Mouse (Mus musculus) heart, embryonic 11.5 days (tissue): Measurements from ENCODE around the gene Ei24. TPM values are rescaled to one million over a fixed set of nuclear protein-coding genes. Genes with fewer than 3 reads are reported as not detected.

ENCODE experiments used
- ATAC-seq: fragments of 200-750 bp; cut with Nextera tagmentation; replicated peaks from 2 replicates; pipeline ENCODE4 v1.8.0; 2017; ENCODE audit warnings: moderate library complexity; ENCODE audit not compliant: insufficient number of reproducible peaks, low FRiP score, low TSS enrichment
- H3K27ac ChIP-seq: fragments of 300-500 bp; sonication (generic); 2 replicates; pipeline ENCODE4 v1.5.1; 2014; ENCODE audit warnings: mild to moderate bottlenecking, low read depth, low read length
- H3K27me3 ChIP-seq: fragments of 300-500 bp; sonication (generic); 2 replicates; pipeline ENCODE4 v1.6.1; 2014; ENCODE audit warnings: mild to moderate bottlenecking, low read length, mixed read lengths; ENCODE audit not compliant: control insufficient read depth, insufficient read depth
- H3K36me3 ChIP-seq: fragments of 300-500 bp; sonication (generic); 2 replicates; pipeline ENCODE4 v1.6.1; 2014; ENCODE audit warnings: mild to moderate bottlenecking, low read length, moderate library complexity, mixed read lengths; ENCODE audit not compliant: control insufficient read depth, insufficient read depth
- H3K4me1 ChIP-seq: fragments of 300-500 bp; sonication (generic); 2 replicates; pipeline ENCODE4 v1.6.1; 2014; ENCODE audit warnings: low read length; ENCODE audit not compliant: control insufficient read depth, insufficient read depth
- H3K4me2 ChIP-seq: fragments of 300-500 bp; sonication (generic); 2 replicates; pipeline ENCODE4 v1.6.1; 2014; ENCODE audit warnings: mild to moderate bottlenecking, moderate library complexity
- H3K4me3 ChIP-seq: fragments of 300-500 bp; sonication (generic); 2 replicates; pipeline ENCODE4 v1.5.1; 2014; ENCODE audit warnings: low read depth, low read length
- H3K9ac ChIP-seq: fragments of 300-500 bp; sonication (generic); 2 replicates; pipeline ENCODE4 v1.6.1; 2014; ENCODE audit warnings: mild to moderate bottlenecking, low read depth, low read length, moderate library complexity
- H3K9me3 ChIP-seq: fragments of 300-500 bp; sonication (generic); replicated peaks from 2 replicates; pipeline ENCODE4 v1.6.1; 2016; ENCODE audit warnings: low read length; ENCODE audit not compliant: control insufficient read depth
- WGBS: fragments of 180-500 bp; shearing (Covaris S2); extraction: QIAGEN DNeasy Blood & Tissue Kit; methylation state at CpG from one replicate; pipeline ENCODE4 v1.1.7; 2014; ENCODE audit not compliant: insufficient replicate concordance; 5-methylcytosine and 5-hydroxymethylcytosine counted together
- polyA plus RNA-seq: library from polyadenylated mRNA; unstranded; fragments of >200 nt; fragmentation: Nextera tagmentation; extraction: Ambion mirVana; gene quantifications from 2 replicates; pipeline ENCODE4 v1.2.1, GENCODE M21; 2014

The Ei24 gene
- polyA plus RNA-seq, 1 experiment from 2014 or later: 38.2 TPM

GRCm38 (mm10) chr9:36802951-36803350 lies 5.8 kb upstream of the Ei24 start:
- Histone ChIP-seq H3K36me3 (no peaks in the 10 kb centered on the region), H3K9ac (no peak overlapping the region), H3K9me3 (no peaks in the 10 kb centered on the region), H3K27ac (no peak overlapping the region), H3K4me3 (no peak overlapping the region), H3K4me1 (no peaks in the 10 kb centered on the region), H3K4me2 (no peak overlapping the region), H3K27me3 (no peaks in the 10 kb centered on the region)
- WGBS: 79% methylated on average over 3 of the region's 3 CpGs
- ATAC-seq: no peak

- H3K4me3 ChIP-seq: no peak overlapping the region
- no peaks in the 10 kb centered on the region for H3K27me3 ChIP-seq
- H3K9ac ChIP-seq: no peak overlapping the region
- 75% methylated on average over 2 of the region's 2 CpGs for WGBS
- ATAC-seq: no peak
- no peak overlapping the region for H3K4me2 ChIP-seq
- H3K9me3 ChIP-seq: no peaks in the 10 kb centered on the region
- H3K36me3 ChIP-seq: no peaks in the 10 kb centered on the region
- no peak overlapping the region for H3K27ac ChIP-seq
- H3K4me1 ChIP-seq: no peaks in the 10 kb centered on the region
These were observed 4.8 kb upstream of the Ei24 start for GRCm38 (mm10) chr9:36801961-36802360.

GRCm38 (mm10) chr9:36796224-36796623 lies 969 bp downstream of the Ei24 start:
- Histone ChIP-seq H3K4me1 (peaks cover 4% of the 10 kb centered on the region; the same call in 1 of the 2 replicates), H3K36me3 (no peaks in the 10 kb centered on the region), H3K4me2 (peak overlapping the region; percentile 82), H3K27ac (no peak overlapping the region), H3K4me3 (peak overlapping the region; percentile 91), H3K27me3 (no peaks in the 10 kb centered on the region), H3K9ac (peak overlapping the region; percentile 91), H3K9me3 (no peaks in the 10 kb centered on the region)
- no peak for ATAC-seq
- WGBS: 24% methylated on average over 5 of the region's 5 CpGs

- WGBS: 86% methylated on average over 1 of the region's 1 CpGs
- H3K9ac ChIP-seq: no peak overlapping the region
- H3K4me3 ChIP-seq: no peak overlapping the region
- H3K27ac ChIP-seq: no peak overlapping the region
- no peaks in the 10 kb centered on the region for H3K36me3 ChIP-seq
- peaks cover 4% of the 10 kb centered on the region; the same call in 1 of the 2 replicates for H3K4me1 ChIP-seq
- ATAC-seq: no peak
- no peak overlapping the region for H3K4me2 ChIP-seq
- H3K27me3 ChIP-seq: no peaks in the 10 kb centered on the region
- H3K9me3 ChIP-seq: no peaks in the 10 kb centered on the region
These were observed 1.6 kb downstream of the Ei24 start for GRCm38 (mm10) chr9:36795556-36795955.

- Histone ChIP-seq H3K4me1 (peaks cover 4% of the 10 kb centered on the region; the same call in 1 of the 2 replicates), H3K4me3 (no peak overlapping the region), H3K27me3 (no peaks in the 10 kb centered on the region), H3K4me2 (no peak overlapping the region), H3K27ac (no peak overlapping the region), H3K36me3 (no peaks in the 10 kb centered on the region), H3K9ac (no peak overlapping the region), H3K9me3 (no peaks in the 10 kb centered on the region)
- 84% methylated on average over 2 of the region's 2 CpGs for WGBS
- ATAC-seq: no peak
These were observed 2.7 kb downstream of the Ei24 start for GRCm38 (mm10) chr9:36794487-36794886.

- ATAC-seq: no peak
- Histone ChIP-seq H3K27me3 (no peaks in the 10 kb centered on the region), H3K4me2 (no peak overlapping the region), H3K36me3 (peaks cover 11% of the 10 kb centered on the region), H3K27ac (no peak overlapping the region), H3K4me1 (peaks cover 4% of the 10 kb centered on the region; the same call in 1 of the 2 replicates), H3K4me3 (no peak overlapping the region), H3K9me3 (no peaks in the 10 kb centered on the region), H3K9ac (no peak overlapping the region)
- 88% methylated on average over 3 of the region's 3 CpGs for WGBS
These were observed 5.0 kb downstream of the Ei24 start for GRCm38 (mm10) chr9:36792191-36792590.

- H3K27me3 ChIP-seq: no peaks in the 10 kb centered on the region
- 86% methylated on average over 2 of the region's 2 CpGs for WGBS
- peaks cover 32% of the 10 kb centered on the region for H3K36me3 ChIP-seq
- no peak overlapping the region for H3K4me2 ChIP-seq
- ATAC-seq: no peak
- H3K9me3 ChIP-seq: no peaks in the 10 kb centered on the region
- H3K4me1 ChIP-seq: no peaks in the 10 kb centered on the region
- no peak overlapping the region for H3K4me3 ChIP-seq
- H3K9ac ChIP-seq: no peak overlapping the region
- H3K27ac ChIP-seq: no peak overlapping the region
These were observed 13.3 kb downstream of the Ei24 start for GRCm38 (mm10) chr9:36783921-36784320.

GRCm38 (mm10) chr9:36769048-36769413 lies 28.2 kb downstream of the Ei24 start:
- Histone ChIP-seq H3K9ac (no peak overlapping the region), H3K27ac (peak overlapping the region; percentile 94), H3K4me3 (peak overlapping the region; percentile 99), H3K4me2 (peak overlapping the region; percentile 76), H3K9me3 (no peaks in the 10 kb centered on the region), H3K36me3 (peaks cover 5% of the 10 kb centered on the region), H3K27me3 (no peaks in the 10 kb centered on the region), H3K4me1 (peaks cover 14% of the 10 kb centered on the region)
- ATAC-seq: no peak
- 88% methylated on average over 1 of the region's 1 CpGs for WGBS
